Mouse (Mus musculus): ENCODE results near the gene Golga4. TPM values are rescaled to one million over a fixed set of nuclear protein-coding genes. Genes with fewer than 3 reads are reported as not detected.

The Golga4 gene
- polyA plus RNA-seq, 1 experiment: 23.1 TPM

GRCm38 (mm10) chr9:118479508-118480291 is 26.4 kb upstream of the Golga4 start:
- TF ChIP-seq CTCF (conservative IDR thresholded peaks at IDR 0.05; ENCODE audit: insufficient read depth, insufficient read length, low read depth, low read length): no peak
- TF ChIP-seq POLR2A (IDR thresholded peaks at IDR 0.05; ENCODE audit: low read depth, low read length): no peak
- H3K27me3 ChIP-seq (replicated peaks; ENCODE audit: control insufficient read depth, insufficient read depth, low read length): 0 out of 2 replicates have a peak, but pooled peaks cover 2% of the 10 kb centered on the region
- H3K36me3 ChIP-seq (ENCODE audit: control insufficient read depth, insufficient read depth, low read length): no peaks in the 10 kb centered on the region
- H3K27ac ChIP-seq (ENCODE audit: insufficient read depth, low read depth, low read length): no peak overlapping the region
- H3K4me1 ChIP-seq (ENCODE audit: control insufficient read depth, insufficient read depth, low read length): no peaks in the 10 kb centered on the region
- no peak for DNase-seq
- WGBS: 37% methylated on average over 23 of the region's 23 CpGs
- no peak overlapping the region for H3K4me3 ChIP-seq (ENCODE audit: insufficient read depth, low read depth, low read length)

DNA sequence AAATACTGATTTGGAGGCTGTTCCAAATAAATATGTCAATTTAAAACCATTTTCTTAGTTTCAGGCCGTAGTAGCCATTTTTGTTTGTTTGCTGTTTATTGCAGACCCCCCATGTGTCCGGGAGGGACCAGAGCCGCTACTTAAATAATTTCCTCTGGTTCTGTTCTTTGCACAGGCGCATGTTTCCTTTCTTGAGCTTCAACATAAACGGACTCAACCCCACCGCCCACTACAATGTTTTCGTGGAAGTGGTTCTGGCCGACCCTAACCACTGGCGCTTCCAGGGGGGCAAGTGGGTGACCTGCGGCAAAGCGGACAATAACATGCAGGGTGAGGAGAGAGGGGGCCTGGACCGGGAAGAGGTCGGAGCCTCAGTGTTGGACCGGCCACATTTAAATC is 25.8 kb upstream of the Golga4 start:
- no peak overlapping the region for H3K4me3 ChIP-seq (ENCODE audit: insufficient read depth, low read depth, low read length)
- DNase-seq: no peak
- H3K36me3 ChIP-seq (ENCODE audit: control insufficient read depth, insufficient read depth, low read length): no peaks in the 10 kb centered on the region
- no peak overlapping the region for H3K27ac ChIP-seq (ENCODE audit: insufficient read depth, low read depth, low read length)
- WGBS: 31% methylated on average over 14 of the region's 14 CpGs
- H3K27me3 ChIP-seq (replicated peaks; ENCODE audit: control insufficient read depth, insufficient read depth, low read length): 0 out of 2 replicates have a peak, but pooled peaks cover 2% of the 10 kb centered on the region
- H3K4me1 ChIP-seq (ENCODE audit: control insufficient read depth, insufficient read depth, low read length): no peaks in the 10 kb centered on the region
- TF ChIP-seq CTCF (conservative IDR thresholded peaks at IDR 0.05; ENCODE audit: insufficient read depth, insufficient read length, low read depth, low read length) (no peak), POLR2A (IDR thresholded peaks at IDR 0.05; ENCODE audit: low read depth, low read length) (no peak)

GRCm38 (mm10) chr9:118482210-118482609 is 23.9 kb upstream of the Golga4 start:
- WGBS: 84% methylated on average over 10 of the region's 10 CpGs

GRCm38 (mm10) chr9:118486361-118487095 is 19.5 kb upstream of the Golga4 start:
- 16% methylated on average over 32 of the region's 32 CpGs for WGBS
- Histone ChIP-seq H3K4me3 (ENCODE audit: insufficient read depth, low read depth, low read length) (no peak overlapping the region), H3K4me1 (ENCODE audit: control insufficient read depth, insufficient read depth, low read length) (peaks cover 4% of the 10 kb centered on the region; the same call in 1 of the 2 replicates), H3K27me3 (replicated peaks; ENCODE audit: control insufficient read depth, insufficient read depth, low read length) (peaks cover 2% of the 10 kb centered on the region; the same call in 1 of the 2 replicates), H3K36me3 (ENCODE audit: control insufficient read depth, insufficient read depth, low read length) (no peaks in the 10 kb centered on the region), H3K27ac (ENCODE audit: insufficient read depth, low read depth, low read length) (no peak overlapping the region)
- TF ChIP-seq CTCF (conservative IDR thresholded peaks at IDR 0.05; ENCODE audit: insufficient read depth, insufficient read length, low read depth, low read length): no peak
- TF ChIP-seq POLR2A (IDR thresholded peaks at IDR 0.05; ENCODE audit: low read depth, low read length): no peak
- DNase-seq: no peak

More at GRCm38 (mm10) chr9:118482210-118482609, 23.9 kb upstream of the Golga4 start:
- no peak for DNase-seq
- Histone ChIP-seq H3K27me3 (replicated peaks; ENCODE audit: control insufficient read depth, insufficient read depth, low read length) (peaks cover 2% of the 10 kb centered on the region; the same call in 1 of the 2 replicates), H3K4me1 (ENCODE audit: control insufficient read depth, insufficient read depth, low read length) (no peaks in the 10 kb centered on the region), H3K27ac (ENCODE audit: insufficient read depth, low read depth, low read length) (no peak overlapping the region), H3K36me3 (ENCODE audit: control insufficient read depth, insufficient read depth, low read length) (no peaks in the 10 kb centered on the region), H3K4me3 (ENCODE audit: insufficient read depth, low read depth, low read length) (no peak overlapping the region)
- no peak for TF ChIP-seq CTCF (conservative IDR thresholded peaks at IDR 0.05; ENCODE audit: insufficient read depth, insufficient read length, low read depth, low read length)
- no peak for TF ChIP-seq POLR2A (IDR thresholded peaks at IDR 0.05; ENCODE audit: low read depth, low read length)

DNA sequence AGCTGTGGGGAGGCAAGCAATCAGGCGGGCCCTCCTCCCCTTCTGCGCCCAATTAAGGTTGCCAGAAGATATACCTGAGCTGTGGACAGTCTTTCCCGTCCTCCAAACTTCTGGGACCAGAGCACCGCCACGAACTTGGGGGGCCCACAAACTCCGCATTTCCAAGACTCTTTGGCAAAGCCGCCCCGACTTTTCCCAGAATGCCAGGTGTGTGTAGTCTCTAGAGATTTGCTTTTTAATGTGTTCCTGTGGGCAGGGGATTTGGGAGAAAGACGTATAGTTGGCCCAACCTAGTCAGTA is 19.0 kb upstream of the Golga4 start:
- H3K27me3 ChIP-seq (replicated peaks; ENCODE audit: control insufficient read depth, insufficient read depth, low read length): peaks cover 2% of the 10 kb centered on the region; the same call in 1 of the 2 replicates
- no peak overlapping the region for H3K4me3 ChIP-seq (ENCODE audit: insufficient read depth, low read depth, low read length)
- no peak for DNase-seq
- H3K4me1 ChIP-seq (ENCODE audit: control insufficient read depth, insufficient read depth, low read length): peaks cover 4% of the 10 kb centered on the region; the same call in 1 of the 2 replicates
- H3K36me3 ChIP-seq (ENCODE audit: control insufficient read depth, insufficient read depth, low read length): no peaks in the 10 kb centered on the region
- WGBS: 10% methylated on average over 9 of the region's 9 CpGs
- TF ChIP-seq POLR2A (IDR thresholded peaks at IDR 0.05; ENCODE audit: low read depth, low read length): no peak
- no peak for TF ChIP-seq CTCF (conservative IDR thresholded peaks at IDR 0.05; ENCODE audit: insufficient read depth, insufficient read length, low read depth, low read length)
- no peak overlapping the region for H3K27ac ChIP-seq (ENCODE audit: insufficient read depth, low read depth, low read length)

- DNase-seq: no peak
- Histone ChIP-seq H3K27ac (ENCODE audit: insufficient read depth, low read depth, low read length) (no peak overlapping the region), H3K4me1 (ENCODE audit: control insufficient read depth, insufficient read depth, low read length) (peaks cover 4% of the 10 kb centered on the region; the same call in 1 of the 2 replicates), H3K27me3 (replicated peaks; ENCODE audit: control insufficient read depth, insufficient read depth, low read length) (peaks cover 2% of the 10 kb centered on the region; the same call in 1 of the 2 replicates), H3K4me3 (ENCODE audit: insufficient read depth, low read depth, low read length) (no peak overlapping the region), H3K36me3 (ENCODE audit: control insufficient read depth, insufficient read depth, low read length) (no peaks in the 10 kb centered on the region)
- TF ChIP-seq POLR2A (IDR thresholded peaks at IDR 0.05; ENCODE audit: low read depth, low read length) (no peak), CTCF (conservative IDR thresholded peaks at IDR 0.05; ENCODE audit: insufficient read depth, insufficient read length, low read depth, low read length) (no peak)
- 11% methylated on average over 22 of the region's 22 CpGs for WGBS
These were observed 18.4 kb upstream of the Golga4 start for GRCm38 (mm10) chr9:118487636-118488035.

Measured in kidney, adult 2 months (tissue).